Mouse (Mus musculus) common myeloid progenitor, adult 5-6 weeks (primary cell): ENCODE results near the gene Slc27a3. TPM values are rescaled to one million over a fixed set of nuclear protein-coding genes. Genes with fewer than 3 reads are reported as not detected.
A peak's percentile ranks its signal among the peaks of the same experiment; 100 is the strongest.

Experiments
- ATAC-seq: replicated peaks from 2 replicates; pipeline ENCODE4 v1.8.0; 2016; ENCODE audit warnings: low read depth, mild to moderate bottlenecking, moderate TSS enrichment, inconsistent platforms; ENCODE audit not compliant: poor library complexity, severe bottlenecking
- total RNA-seq: library from RNA; stranded (forward); fragments of 200-1000, 187-1606 nt; gene quantifications from 2 replicates; pipeline ENCODE4 v1.2.3, GENCODE M21; 2017

Slc27a3 gene
- total RNA-seq, 1 experiment from 2014 or later, result 1.1 TPM

GRCm38 (mm10) chr3:90392661-90393060 is 2.9 kb upstream of the Slc27a3 start:
- no peak for ATAC-seq

DNA sequence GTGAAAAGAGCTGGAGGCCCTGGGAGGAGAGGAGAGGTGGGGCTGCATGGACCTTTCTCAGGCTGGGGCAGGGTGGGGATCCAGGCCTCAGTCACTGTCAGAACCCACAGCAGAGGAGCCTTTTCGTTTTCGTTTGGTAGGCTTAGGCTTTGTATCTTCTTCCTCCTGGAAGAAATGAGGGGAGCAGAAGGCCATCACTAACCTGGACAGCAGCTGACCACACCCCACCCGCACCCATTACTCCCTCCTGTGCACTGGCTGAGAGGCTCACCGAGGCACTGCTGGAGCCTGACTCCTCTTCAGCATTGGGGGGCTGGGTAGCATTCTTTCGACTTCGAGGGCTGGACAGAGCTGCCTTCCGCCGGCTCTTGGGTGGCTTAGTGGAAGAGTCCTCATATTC is 2.2 kb upstream of the Slc27a3 start:
- no peak for ATAC-seq

DNA sequence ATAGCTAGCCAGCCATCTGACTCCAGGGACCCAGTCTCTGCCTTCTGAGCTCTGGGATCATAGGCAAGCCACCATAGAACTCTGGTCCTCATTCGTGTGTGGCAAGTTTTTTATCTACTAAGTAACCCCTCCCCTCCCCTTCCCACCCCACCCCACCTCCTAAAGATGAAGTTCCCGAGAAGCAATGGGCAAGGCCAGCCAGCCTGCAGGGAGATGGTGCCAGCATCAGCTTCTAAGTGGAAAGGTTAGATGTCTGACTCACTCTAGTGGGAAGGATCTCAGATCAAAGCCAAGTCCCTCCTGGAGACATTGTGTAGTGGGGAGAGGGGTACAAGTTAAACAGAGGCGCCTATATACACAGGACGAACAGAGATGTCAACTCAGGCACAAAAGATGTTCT is 1.3 kb upstream of the Slc27a3 start:
- ATAC-seq, result no peak

DNA sequence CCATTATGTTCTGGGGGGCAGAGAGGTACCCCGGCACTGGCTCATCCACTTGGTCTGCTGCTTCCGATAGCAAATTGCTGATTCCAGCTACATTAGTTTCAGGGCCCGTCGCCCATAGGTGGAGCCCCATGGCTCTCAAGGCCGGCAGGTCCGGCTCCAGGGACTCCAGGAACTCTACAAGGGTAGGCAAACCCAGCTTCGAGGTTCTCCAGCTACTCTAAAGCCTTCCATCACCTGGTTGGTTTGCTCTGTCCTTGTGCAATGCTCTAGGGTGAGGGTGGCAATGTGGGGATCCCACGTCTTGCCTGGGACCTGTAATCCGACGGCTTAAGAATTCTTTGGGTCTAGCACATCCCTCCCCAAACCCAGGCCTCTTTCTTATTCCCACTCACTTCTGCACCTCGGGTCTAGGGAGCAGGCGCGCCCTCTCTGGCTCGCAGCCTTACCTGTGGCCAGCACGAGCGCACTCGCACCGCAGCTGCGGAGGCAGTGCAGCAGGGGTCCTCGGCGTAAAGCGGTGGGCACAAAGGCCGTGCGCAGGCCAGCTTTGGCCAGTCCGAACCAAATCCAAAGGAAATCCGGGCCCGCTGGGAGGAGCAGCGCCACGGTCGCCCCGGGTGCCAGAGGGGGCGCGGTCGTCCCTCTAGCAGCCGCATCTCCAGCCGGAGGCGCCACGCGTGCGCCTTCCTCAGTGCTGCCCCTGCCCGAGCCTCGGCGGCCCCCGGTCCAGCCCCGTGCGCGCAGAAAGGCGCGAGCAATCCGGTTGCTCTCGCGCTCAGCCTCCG is 820 bp downstream of the Slc27a3 start:
- ATAC-seq, result peak; percentile 10; the same call in 1 of the 2 replicates

GRCm38 (mm10) chr3:90388192-90388591 is 1.5 kb downstream of the Slc27a3 start:
- peak; percentile 30; the same call in 1 of the 2 replicates for ATAC-seq

DNA sequence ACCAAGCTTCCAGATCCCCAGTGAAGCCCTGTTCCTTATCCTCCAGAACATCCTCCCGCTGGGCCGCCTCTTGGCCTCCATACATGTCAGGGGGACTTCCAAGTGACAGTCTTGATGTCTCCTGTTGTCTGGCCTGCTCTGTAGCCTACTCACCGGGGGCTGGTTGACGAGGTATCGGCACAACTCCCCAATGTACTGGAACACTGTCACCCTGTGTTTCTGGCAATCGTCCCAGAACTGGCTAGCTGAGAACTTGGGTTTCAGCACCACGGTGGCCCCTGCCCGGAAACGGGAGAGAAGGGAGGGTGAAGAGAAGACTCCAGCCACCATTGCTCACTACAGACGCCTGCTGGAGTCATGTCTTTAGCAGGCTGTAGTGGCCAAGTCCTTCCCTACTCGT is 2.3 kb downstream of the Slc27a3 start:
- no peak for ATAC-seq

DNA sequence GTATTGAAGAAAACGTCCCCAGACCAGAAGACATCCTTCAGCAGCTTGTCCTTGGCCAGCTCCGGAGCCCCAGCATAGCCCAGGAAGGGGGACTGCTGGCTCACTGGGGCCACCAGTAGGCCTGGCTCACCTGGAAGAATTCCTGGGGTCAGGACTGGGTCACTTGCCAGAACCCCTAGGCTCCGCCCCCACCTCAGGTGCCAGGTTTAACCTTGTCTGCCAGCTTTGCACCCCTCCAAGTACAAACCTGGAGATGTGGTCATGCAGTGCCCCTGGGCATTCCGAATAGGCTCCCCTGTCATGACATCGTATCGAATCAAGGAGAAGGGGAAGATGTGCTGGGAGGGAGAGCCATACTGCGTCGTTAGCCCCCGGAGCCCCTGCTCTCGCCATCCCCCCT is 2.9 kb downstream of the Slc27a3 start:
- no peak for ATAC-seq

- ATAC-seq, result no peak
These were observed 4.8 kb downstream of the Slc27a3 start for GRCm38 (mm10) chr3:90384851-90385375.

DNA sequence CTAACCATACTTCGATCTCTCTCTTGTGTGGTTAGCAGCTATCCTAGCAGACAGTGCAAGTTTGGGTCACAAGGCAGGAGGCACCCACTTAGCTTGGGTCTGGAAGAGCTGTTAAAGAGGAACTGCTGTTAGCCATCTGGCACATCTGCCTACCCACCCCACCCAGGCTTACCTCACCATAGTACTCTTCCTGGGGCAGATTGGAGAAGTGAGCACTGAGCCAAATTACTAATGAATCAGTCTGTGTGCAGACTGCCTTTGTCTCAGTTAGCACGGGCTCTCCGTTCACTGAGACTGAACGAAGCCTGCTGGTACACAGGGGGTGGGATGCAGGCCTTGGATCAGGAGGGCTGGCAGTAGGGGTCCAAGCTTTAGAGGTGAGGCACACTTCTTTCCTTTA is 6.0 kb downstream of the Slc27a3 start:
- peak; percentile 97 for ATAC-seq

GRCm38 (mm10) chr3:90381727-90382126 is 8.0 kb downstream of the Slc27a3 start:
- ATAC-seq, result no peak

DNA sequence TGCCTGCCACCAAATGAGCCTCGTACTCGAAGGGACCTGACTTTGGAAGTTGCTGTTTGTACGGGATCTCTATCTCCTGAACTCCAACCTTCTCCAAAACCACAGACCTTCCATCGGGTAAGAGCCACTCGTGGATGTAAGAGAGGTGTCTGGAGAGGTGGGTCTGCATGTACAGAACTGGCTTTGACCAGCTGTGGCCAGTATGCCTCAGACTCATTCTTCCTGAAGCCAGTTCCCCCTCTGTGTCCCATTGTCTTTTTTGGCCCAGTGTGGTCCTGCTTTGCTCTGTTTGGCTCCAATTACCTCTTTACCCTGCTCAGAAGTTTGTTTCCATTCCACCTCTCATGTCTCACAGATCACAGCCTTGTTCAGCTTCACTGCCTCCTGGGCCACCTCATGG is 11.2 kb downstream of the Slc27a3 start:
- ATAC-seq, result no peak

- no peak for ATAC-seq
These were observed 13.5 kb downstream of the Slc27a3 start for GRCm38 (mm10) chr3:90376247-90376585.

DNA sequence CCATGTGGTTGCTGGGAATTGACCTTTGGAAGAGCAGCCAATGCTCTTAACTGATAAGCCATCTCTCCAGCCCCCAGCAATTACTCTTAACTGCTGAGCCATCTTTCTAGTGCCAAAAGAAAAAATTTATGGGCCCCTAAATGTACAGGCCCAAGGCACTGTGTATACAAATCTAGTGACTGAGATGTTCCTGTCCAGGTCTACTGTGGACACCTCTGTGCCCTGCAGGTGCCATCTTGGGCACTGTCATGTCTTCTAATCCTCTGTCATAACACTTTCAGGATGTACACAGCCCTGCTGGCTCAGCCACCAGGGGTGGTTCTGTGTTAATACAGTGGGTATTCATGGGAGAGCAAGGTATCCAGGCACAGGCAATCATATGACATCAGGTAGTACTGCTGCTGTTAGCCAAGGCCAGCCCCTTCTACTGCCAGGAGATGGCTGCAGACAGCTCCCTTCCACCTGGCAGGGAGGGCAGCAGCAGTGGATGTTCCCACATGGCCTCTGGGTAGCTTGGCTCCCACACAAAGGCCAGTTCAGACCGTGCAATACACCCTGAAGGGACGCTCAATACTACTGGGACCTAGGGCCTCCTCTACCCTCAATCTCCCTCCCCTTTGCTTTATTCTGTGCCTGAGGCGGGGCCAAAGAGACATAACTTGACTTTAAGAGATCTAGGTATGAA is 14.0 kb downstream of the Slc27a3 start:
- ATAC-seq, result no peak

GRCm38 (mm10) chr3:90374368-90374767 is 15.4 kb downstream of the Slc27a3 start:
- no peak for ATAC-seq

DNA sequence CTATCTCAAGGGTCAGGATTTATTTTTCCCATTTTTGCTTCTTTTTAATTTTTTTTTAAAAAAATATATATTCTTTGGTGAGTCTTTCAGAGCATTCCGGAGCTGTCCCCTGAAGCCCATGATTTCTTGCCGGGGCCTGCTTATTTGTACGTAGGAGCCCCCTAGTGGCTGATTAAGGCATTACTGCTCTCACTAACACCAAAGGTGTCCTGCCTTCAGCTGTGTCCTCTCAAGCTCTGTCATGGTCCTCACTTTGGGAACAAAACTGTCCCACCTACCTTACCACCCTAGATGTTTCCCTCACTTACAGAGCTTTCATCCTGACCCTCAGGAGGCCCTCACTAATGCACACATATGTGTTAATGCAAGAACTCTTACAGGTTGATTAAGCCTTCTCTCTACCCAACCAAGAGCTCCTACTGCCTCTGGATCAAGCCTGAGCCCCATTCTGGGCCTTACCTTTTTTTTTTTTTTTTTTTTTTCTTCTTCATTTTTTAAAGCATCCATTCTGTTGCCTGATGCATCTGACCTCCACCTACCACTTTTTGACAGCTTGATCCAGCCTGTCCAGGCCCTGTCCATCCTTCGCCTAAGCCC is 16.2 kb downstream of the Slc27a3 start:
- ATAC-seq, result peak; percentile 86

- no peak for ATAC-seq
These were observed 16.9 kb downstream of the Slc27a3 start for GRCm38 (mm10) chr3:90372817-90373216.

GRCm38 (mm10) chr3:90371857-90372256 is 17.9 kb downstream of the Slc27a3 start:
- no peak for ATAC-seq

- ATAC-seq, result no peak
These were observed 20.7 kb downstream of the Slc27a3 start for GRCm38 (mm10) chr3:90369041-90369440.

- no peak for ATAC-seq
These were observed 22.6 kb downstream of the Slc27a3 start for GRCm38 (mm10) chr3:90367001-90367632.

GRCm38 (mm10) chr3:90362346-90362745 is 27.4 kb downstream of the Slc27a3 start:
- no peak for ATAC-seq

DNA sequence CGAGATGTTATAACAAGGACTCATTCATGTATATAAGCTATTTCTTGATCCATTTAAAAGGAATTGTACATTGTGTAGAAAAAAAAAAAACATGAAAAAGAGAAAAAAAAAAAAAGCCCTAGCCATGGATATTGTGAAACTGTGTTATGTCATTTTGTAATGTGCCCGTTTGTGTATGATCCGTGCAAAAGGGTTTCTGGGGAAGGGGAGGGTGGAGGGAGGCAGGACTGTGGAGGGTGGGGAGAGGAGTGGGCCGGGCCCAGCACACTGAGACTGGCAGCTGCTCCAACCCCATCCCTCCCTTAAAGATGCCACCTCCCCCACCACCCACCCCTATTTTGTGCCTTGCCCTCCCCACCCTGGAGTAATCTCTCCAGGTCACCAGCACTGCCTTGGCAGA is 28.3 kb downstream of the Slc27a3 start:
- peak; percentile 46; the same call in 1 of the 2 replicates for ATAC-seq
